27 mouse cellular contexts compared by ENCODE assay signal in the genomic region with DNA sequence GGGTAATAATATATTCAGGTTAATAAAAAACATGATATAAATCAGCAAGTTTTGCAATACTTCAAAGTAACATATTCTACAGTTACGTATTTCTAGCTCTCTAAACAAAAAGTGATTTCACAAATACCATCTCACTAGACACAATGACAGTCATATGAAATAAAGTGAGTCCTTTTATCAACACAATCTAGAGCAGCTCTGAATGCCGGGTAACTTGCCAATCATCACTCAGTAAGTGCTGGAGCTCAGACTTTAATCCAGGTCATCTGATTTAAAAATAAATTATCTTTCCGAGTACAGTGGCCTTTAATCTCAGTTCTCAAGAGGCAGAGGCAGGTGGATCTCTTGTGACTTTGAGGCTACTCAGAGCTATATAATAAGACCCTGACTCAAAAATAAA. TPM values are rescaled to one million over a fixed set of nuclear protein-coding genes. Genes with fewer than 3 reads are reported as not detected.
DNase-seq lines count a peak whose midpoint lies in the region; ATAC-seq and TF ChIP-seq lines count a peak whose summit lies in the region.
"Had no signal": no experiment of that assay in that cellular context is flagged by ENCODE, and none has a peak within 500 bp of the region (broad histone marks: within the 10 kb centered on the region; RNA-seq: fewer than 3 reads in every experiment).

No protein-coding gene starts in this region.

- H3K27me3 ChIP-seq in intestine, embryonic 16.5 days (replicated peaks; ENCODE audit: control insufficient read depth, insufficient read depth, low read length), result no peaks in the 10 kb centered on the region
- no peaks in the 10 kb centered on the region for H3K27me3 ChIP-seq in intestine, embryonic 15.5 days (replicated peaks)
- H3K27me3 ChIP-seq in MEL (ENCODE audit: control insufficient read depth in 1 of 2, insufficient read depth in 2 of 2, low read length in 2 of 2), result no peaks in the 10 kb centered on the region
- no peaks in the 10 kb centered on the region for H3K27me3 ChIP-seq in liver, embryonic 11.5 days (replicated peaks; ENCODE audit: control insufficient read depth, insufficient read depth, low read length)
- H3K27me3 ChIP-seq in liver, postnatal 0 days (ENCODE audit: insufficient read depth, low read length), result no peaks in the 10 kb centered on the region
- H3K27me3 ChIP-seq: CH12.LX; forebrain, embryonic 13.5 days; limb, embryonic 13.5 days; lung, embryonic 15.5 days; neural tube, embryonic 13.5 days had no signal

- no peaks in the 10 kb centered on the region for H3K36me3 ChIP-seq in intestine, embryonic 16.5 days (ENCODE audit: control insufficient read depth, insufficient read depth, low read length)
- no peaks in the 10 kb centered on the region for H3K36me3 ChIP-seq in intestine, embryonic 15.5 days
- peaks cover 1 to 36% of the 10 kb centered on the region in 2 experiments; a peak in 3 of 4 replicates for H3K36me3 ChIP-seq in MEL (ENCODE audit: control insufficient read depth in 1 of 2, insufficient read depth in 2 of 2, low read length in 2 of 2)
- H3K36me3 ChIP-seq in liver, embryonic 11.5 days (ENCODE audit: control insufficient read depth, insufficient read depth, low read length), result no peaks in the 10 kb centered on the region
- H3K36me3 ChIP-seq in liver, postnatal 0 days (replicated peaks; ENCODE audit: insufficient read depth, low read length), result no peaks in the 10 kb centered on the region; the same call in 1 of the 2 replicates
- H3K36me3 ChIP-seq: limb, embryonic 13.5 days; lung, embryonic 15.5 days; neural tube, embryonic 13.5 days had no signal

- 0 out of 4 replicates have a peak, but pooled peaks of 1 of the 2 experiments have one; percentile 24 for TF ChIP-seq EP300 in MEL (IDR thresholded peaks at IDR 0.05; ENCODE audit: low read depth in 1 of 2, low read length in 2 of 2)
- TF ChIP-seq EP300 in liver, postnatal 0 days (IDR thresholded peaks at IDR 0.05; ENCODE audit: low read depth), result no peak

- peaks cover 8% of the 10 kb centered on the region for H3K4me1 ChIP-seq in intestine, embryonic 16.5 days (ENCODE audit: control insufficient read depth, insufficient read depth, low read length)
- H3K4me1 ChIP-seq in intestine, embryonic 15.5 days (replicated peaks), result peaks cover 14% of the 10 kb centered on the region; the same call in 1 of the 2 replicates
- peaks cover 11 to 21% of the 10 kb centered on the region in 2 experiments for H3K4me1 ChIP-seq in MEL (ENCODE audit: control insufficient read depth in 1 of 2, insufficient read depth in 2 of 2, low read length in 2 of 2)
- H3K4me1 ChIP-seq in liver, embryonic 11.5 days (replicated peaks; ENCODE audit: control insufficient read depth, insufficient read depth, low read length), result peaks cover 32% of the 10 kb centered on the region
- H3K4me1 ChIP-seq in liver, postnatal 0 days (ENCODE audit: insufficient read depth), result peaks cover 30% of the 10 kb centered on the region

- H3K4me2 ChIP-seq in intestine, embryonic 16.5 days (ENCODE audit: low read depth, low read length), result peak overlapping the region; percentile 73; the same call in 1 of the 2 replicates
- no peak overlapping the region for H3K4me2 ChIP-seq in intestine, embryonic 15.5 days (replicated peaks)
- peak overlapping the region; percentile 84 for H3K4me2 ChIP-seq in liver, embryonic 11.5 days
- peak overlapping the region; percentile 92 for H3K4me2 ChIP-seq in liver, postnatal 0 days (ENCODE audit: low read depth, low read length)
- H3K4me2 ChIP-seq: forebrain, embryonic 13.5 days; heart, embryonic 11.5 days; limb, embryonic 13.5 days; lung, embryonic 15.5 days had no signal

- 69% methylated on average over 3 of the region's 3 CpGs for WGBS in intestine, embryonic 16.5 days
- 75% methylated on average over 3 of the region's 3 CpGs for WGBS in intestine, embryonic 15.5 days
- WGBS in liver, embryonic 11.5 days, result 83% methylated on average over 3 of the region's 3 CpGs
- WGBS in liver, postnatal 0 days (ENCODE audit: insufficient replicate concordance), result 66% methylated on average over 3 of the region's 3 CpGs

- no peak overlapping the region for H3K9ac ChIP-seq in intestine, embryonic 16.5 days (ENCODE audit: low read depth, low read length)
- H3K9ac ChIP-seq in intestine, embryonic 15.5 days, result no peak overlapping the region
- no peak overlapping the region for H3K9ac ChIP-seq in MEL (ENCODE audit: control insufficient read depth, low read depth, low read length, poor library complexity, severe bottlenecking)
- no peak overlapping the region for H3K9ac ChIP-seq in liver, embryonic 11.5 days (ENCODE audit: low read depth, low read length)
- peak overlapping the region; percentile 96; the same call in 1 of the 2 replicates for H3K9ac ChIP-seq in liver, postnatal 0 days (replicated peaks)
- H3K9ac ChIP-seq: forebrain, embryonic 13.5 days; limb, embryonic 13.5 days; lung, embryonic 15.5 days; neural tube, embryonic 13.5 days had no signal

- no peak overlapping the region for H3K4me3 ChIP-seq in intestine, embryonic 16.5 days (ENCODE audit: low read length)
- H3K4me3 ChIP-seq in intestine, embryonic 15.5 days (replicated peaks), result no peak overlapping the region
- no peak overlapping the region for H3K4me3 ChIP-seq in MEL (ENCODE audit: control insufficient read depth in 1 of 2, insufficient read depth in 1 of 2, low read depth in 2 of 2, low read length in 2 of 2)
- 0 out of 2 replicates have a peak overlapping the region, but pooled peaks have one; percentile 91 for H3K4me3 ChIP-seq in liver, embryonic 11.5 days (ENCODE audit: low read depth, low read length)
- peak overlapping the region; percentile 94 for H3K4me3 ChIP-seq in liver, postnatal 0 days (ENCODE audit: low read depth, low read length)
- H3K4me3 ChIP-seq: forebrain, embryonic 13.5 days; limb, embryonic 13.5 days; lung, embryonic 15.5 days; neural tube, embryonic 13.5 days had no signal

- no peak for ATAC-seq in intestine, embryonic 16.5 days
- no peak for ATAC-seq in intestine, embryonic 15.5 days
- ATAC-seq in liver, embryonic 11.5 days (replicated peaks; ENCODE audit: low FRiP score), result no peak
- ATAC-seq in liver, postnatal 0 days, result no peak
- ATAC-seq: forebrain, embryonic 13.5 days; hindbrain, embryonic 16.5 days had no signal

- TF ChIP-seq POLR2A in MEL (IDR thresholded peaks at IDR 0.05; ENCODE audit: control insufficient read depth in 1 of 2, insufficient read depth in 1 of 2, low read depth in 1 of 2, low read length in 2 of 2, poor library complexity in 1 of 2), result no peak

- no peak for DNase-seq in MEL (ENCODE audit: low read depth, low spot score)
- no peak for DNase-seq in liver, embryonic 11.5 days (ENCODE audit: low spot score)
- DNase-seq in liver, postnatal 0 days, result no peak
- DNase-seq in spleen, postnatal 36 days (ENCODE audit: low spot score in 2 of 2), result no peak
- no peak for DNase-seq in cerebellum, adult 11 months
- DNase-seq: adrenal gland, adult 2 months; cerebellum, adult 18-20 months; cerebellum, postnatal 14 days; kidney, adult 11 months; kidney, postnatal 14 days; layer of hippocampus, postnatal 36 days; lung, postnatal 4 days; midbrain, embryonic 14.5 days; retina, postnatal 1 day; right cerebral cortex, postnatal 25 days; thymus, adult 18-20 months; thymus, postnatal 36 days had no signal

- peaks cover 57% of the 10 kb centered on the region for H3K79me2 ChIP-seq in MEL (ENCODE audit: control insufficient read depth, insufficient read depth, low read length, poor library complexity)

- no peaks in the 10 kb centered on the region for H3K9me3 ChIP-seq in intestine, embryonic 16.5 days (ENCODE audit: control insufficient read depth, low read length)
- H3K9me3 ChIP-seq in intestine, embryonic 15.5 days, result no peaks in the 10 kb centered on the region
- H3K9me3 ChIP-seq in MEL (replicated peaks; ENCODE audit: insufficient read depth, low read length), result no peaks in the 10 kb centered on the region
- no peaks in the 10 kb centered on the region for H3K9me3 ChIP-seq in liver, embryonic 11.5 days (ENCODE audit: control insufficient read depth, low read length)
- no peaks in the 10 kb centered on the region for H3K9me3 ChIP-seq in liver, postnatal 0 days (ENCODE audit: low read length)
- H3K9me3 ChIP-seq: forebrain, embryonic 13.5 days; G1E; limb, embryonic 13.5 days; lung, embryonic 15.5 days; neural tube, embryonic 13.5 days had no signal

- peak overlapping the region; percentile 61 for H3K27ac ChIP-seq in intestine, embryonic 16.5 days (ENCODE audit: low read length)
- no peak overlapping the region for H3K27ac ChIP-seq in intestine, embryonic 15.5 days
- no peak overlapping the region for H3K27ac ChIP-seq in MEL (ENCODE audit: control insufficient read depth, low read depth, low read length)
- no peak overlapping the region for H3K27ac ChIP-seq in liver, embryonic 11.5 days (ENCODE audit: low read depth, low read length)
- peak overlapping the region; percentile 24; the same call in 1 of the 2 replicates for H3K27ac ChIP-seq in liver, postnatal 0 days (ENCODE audit: low read depth)
- H3K27ac ChIP-seq: forebrain, embryonic 13.5 days; limb, embryonic 13.5 days; lung, embryonic 15.5 days; neural tube, embryonic 13.5 days had no signal

- TF ChIP-seq CTCF in MEL (IDR thresholded peaks at IDR 0.05 in 2 of 3, conservative IDR thresholded peaks at IDR 0.05 in 1 of 3; ENCODE audit: control insufficient read depth in 1 of 3, insufficient read depth in 1 of 3, low read depth in 2 of 3, low read length in 3 of 3, poor library complexity in 1 of 3, severe bottlenecking in 1 of 3), result no peak
- TF ChIP-seq CTCF in liver, postnatal 0 days (IDR thresholded peaks at IDR 0.05; ENCODE audit: low read depth), result no peak

- TF ChIP-seq RAD21 in MEL (IDR thresholded peaks at IDR 0.05; ENCODE audit: low read depth, low read length), result no peak

RNA-seq across cellular contexts. Expression of gene Vmp1, which starts 2.2 kb away (rescaled TPM):
- polyA plus RNA-seq in intestine, embryonic 16.5 days (2015; fragmentation: Nextera tagmentation; extraction: Ambion mirVana), result 220 and 272 TPM in 2 replicates
- polyA plus RNA-seq in intestine, embryonic 15.5 days (2015; fragmentation: Nextera tagmentation; extraction: Ambion mirVana), result 168 and 176 TPM in 2 replicates
- total RNA-seq in MEL (2012; rRNA removed), result 61.8 and 64.4 TPM in 2 replicates
- polyA plus RNA-seq in MEL (2012; ENCODE audit: insufficient read depth in 1 of 2, insufficient read length in 2 of 2, low read depth in 1 of 2, low replicate concordance in 2 of 2, missing spikeins in 1 of 2), result 10 to 100 TPM in 1 of 2 experiments, not detected in 1; 94.9 TPM
- polyA plus RNA-seq in liver, embryonic 11.5 days (2014; fragmentation: Nextera tagmentation; extraction: Ambion mirVana), result 112 and 130 TPM in 2 replicates
- polyA plus RNA-seq in liver, postnatal 0 days (2015; fragmentation: Nextera tagmentation; extraction: Ambion mirVana), result 110 and 125 TPM in 2 replicates

RNA-seq across cellular contexts. Expression of gene Ptrh2, which starts 2.4 kb away (rescaled TPM):
- polyA plus RNA-seq in intestine, embryonic 16.5 days (2015; fragmentation: Nextera tagmentation; extraction: Ambion mirVana), result 27.0 and 28.2 TPM in 2 replicates
- polyA plus RNA-seq in intestine, embryonic 15.5 days (2015; fragmentation: Nextera tagmentation; extraction: Ambion mirVana), result 31.0 and 33.1 TPM in 2 replicates
- 37.3 and 40.3 TPM in 2 replicates for total RNA-seq in MEL (2012; rRNA removed)
- 10 to 100 TPM in 1 of 2 experiments, not detected in 1; 30.0 TPM for polyA plus RNA-seq in MEL (2012; ENCODE audit: insufficient read depth in 1 of 2, insufficient read length in 2 of 2, low read depth in 1 of 2, low replicate concordance in 2 of 2, missing spikeins in 1 of 2)
- polyA plus RNA-seq in liver, embryonic 11.5 days (2014; fragmentation: Nextera tagmentation; extraction: Ambion mirVana), result 39.6 and 40.5 TPM in 2 replicates
- polyA plus RNA-seq in liver, postnatal 0 days (2015; fragmentation: Nextera tagmentation; extraction: Ambion mirVana), result 12.7 and 13.3 TPM in 2 replicates

Comparison
In these comparisons a context has a peak if more than half of its experiments do, and no peak if none do; other contexts are left out.
1. H3K27ac ChIP-seq: peak in intestine, embryonic 16.5 days (single experiment) and liver, postnatal 0 days (single experiment); none in intestine, embryonic 15.5 days (single experiment), MEL (single experiment) and liver, embryonic 11.5 days (single experiment).
2. H3K4me3 ChIP-seq: peak in liver, embryonic 11.5 days (single experiment) and liver, postnatal 0 days (single experiment); none in intestine, embryonic 16.5 days (single experiment), intestine, embryonic 15.5 days (single experiment) and MEL (0 of 2).